Mouse (Mus musculus) cerebellum, adult 8-10 months (tissue): ENCODE results near the gene Egln2.

Experiments used
- DNase-seq: peaks from one replicate; pipeline ENCODE4 v3.0.0; 2022

Gene Egln2

DNA sequence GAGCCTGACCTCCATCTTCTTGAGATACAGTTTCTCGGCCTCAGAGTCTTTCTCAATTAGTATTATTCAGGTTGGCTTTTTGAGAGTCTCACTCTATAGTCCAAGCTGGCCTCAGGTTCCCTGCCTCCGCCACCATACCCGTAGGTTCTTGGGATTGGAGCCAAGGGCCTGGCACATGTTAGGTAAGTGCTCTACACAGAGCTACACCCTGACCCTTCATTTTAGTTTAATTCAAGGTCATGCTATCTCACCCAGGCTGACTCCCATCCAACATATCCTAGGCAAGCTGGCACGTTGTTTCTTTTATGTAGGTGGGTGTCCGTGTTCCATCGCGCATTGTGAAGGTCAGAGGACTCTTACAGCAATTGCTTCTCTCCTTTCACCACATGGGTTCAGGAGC lies 8.3 kb upstream of the Egln2 start:
- no peak for DNase-seq

DNA sequence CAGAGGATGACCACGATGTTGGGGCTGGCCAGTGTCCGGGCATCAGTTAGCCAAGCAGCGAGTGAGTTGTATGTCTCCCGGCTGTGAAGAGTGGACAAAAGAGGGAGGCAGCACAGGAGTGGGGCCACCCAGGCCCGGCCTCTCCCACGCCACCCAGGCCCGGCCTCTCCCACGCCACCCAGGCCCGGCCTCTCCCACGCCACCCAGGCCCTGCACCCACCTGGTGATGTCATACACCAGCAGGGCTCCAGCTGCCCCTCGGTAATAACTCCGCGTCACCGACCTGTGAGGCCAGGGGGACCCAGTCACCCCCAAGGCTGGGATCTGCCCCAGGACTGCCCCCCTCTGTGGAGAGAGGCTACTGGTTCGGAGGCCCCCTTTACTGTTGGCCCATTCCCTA lies 7.9 kb upstream of the Egln2 start:
- no peak for DNase-seq

DNA sequence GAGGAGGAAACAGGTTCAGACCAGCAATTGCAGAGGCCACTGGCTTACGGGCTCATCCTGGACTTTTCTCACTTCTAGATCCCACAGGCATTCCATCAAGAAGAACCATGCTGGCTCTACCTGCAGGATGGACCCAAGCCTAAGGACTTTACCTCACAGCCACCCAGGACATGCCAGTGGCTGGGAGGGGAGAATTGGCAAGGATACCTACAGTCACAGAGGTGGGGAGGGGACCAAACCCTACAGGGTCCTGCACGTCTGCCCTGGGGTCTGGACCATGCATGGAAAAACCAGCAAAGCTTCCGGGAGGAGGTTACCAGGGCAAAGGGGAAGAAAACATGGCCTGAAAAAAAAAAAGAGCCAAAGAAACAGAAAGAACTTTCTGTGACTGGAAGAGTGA lies 4.4 kb upstream of the Egln2 start:
- no peak for DNase-seq

DNA sequence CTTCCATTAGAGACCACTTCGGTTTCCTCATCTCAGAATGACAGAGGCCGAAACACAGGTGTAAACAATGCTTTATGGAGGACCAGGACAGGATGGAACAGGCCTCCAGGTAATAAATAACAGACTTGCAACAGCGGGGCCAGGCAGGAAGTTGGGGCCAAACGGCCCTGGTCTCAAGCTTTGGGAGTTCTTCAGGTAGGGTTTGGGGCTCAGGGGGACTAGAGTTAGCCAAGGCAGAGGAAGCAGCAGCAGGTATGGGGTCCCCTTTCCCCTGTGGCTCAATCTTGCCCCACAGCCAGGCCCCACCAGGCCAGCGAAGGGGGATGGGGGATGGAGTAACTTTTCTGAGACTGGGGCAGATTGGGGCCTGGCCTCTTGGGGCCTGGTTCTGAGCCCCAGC lies 1.8 kb upstream of the Egln2 start:
- peak; percentile 26 for DNase-seq

DNA sequence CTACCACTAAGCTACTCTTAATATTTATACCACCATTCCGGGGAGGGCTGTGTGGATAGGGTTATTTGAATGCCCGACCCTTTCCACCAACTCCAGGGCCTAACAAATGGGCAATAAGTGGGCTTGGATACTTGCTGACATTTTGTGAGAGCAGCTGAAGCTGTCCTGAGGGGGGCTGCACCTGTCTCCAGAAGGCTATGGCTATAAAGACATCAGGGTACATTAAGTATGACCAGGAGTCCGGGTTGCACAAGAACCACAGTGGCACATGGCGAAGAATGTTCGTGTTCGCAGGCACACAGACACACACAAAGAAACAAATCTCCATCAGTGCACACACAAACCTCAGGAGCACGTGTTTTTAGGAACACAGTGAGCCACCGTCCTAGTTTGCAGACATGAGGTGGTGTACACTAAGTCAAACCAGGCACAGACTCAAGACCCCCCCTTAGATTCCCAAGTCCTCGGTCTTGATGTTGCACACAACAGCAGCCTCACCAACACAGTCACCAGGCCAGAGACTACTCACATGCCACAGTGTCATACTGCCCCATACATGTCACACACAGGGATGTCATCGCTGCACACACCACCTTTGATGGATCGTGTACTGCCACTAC lies 983 bp upstream of the Egln2 start:
- DNase-seq, result peak; percentile 27

DNA sequence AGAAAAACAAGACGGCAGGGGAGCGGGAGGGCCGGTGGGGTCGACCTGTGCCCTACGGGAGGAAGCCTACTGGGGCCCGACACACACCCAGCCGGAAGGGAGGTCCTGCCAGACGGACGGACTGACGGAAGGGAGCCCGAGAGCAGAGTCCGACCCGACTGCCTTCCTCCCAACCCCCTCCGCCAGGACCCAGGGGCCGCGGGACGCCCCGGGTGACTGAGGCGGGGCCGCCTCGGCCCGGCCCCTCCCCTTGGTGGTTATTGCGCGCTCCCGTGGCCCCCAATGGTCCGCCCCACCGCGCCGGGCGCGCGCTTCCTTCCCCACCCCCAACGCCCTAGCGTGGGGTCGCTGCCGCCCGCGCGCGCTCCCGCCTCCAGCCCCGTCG lies 381 bp downstream of the Egln2 start:
- peak; percentile 83 for DNase-seq

DNA sequence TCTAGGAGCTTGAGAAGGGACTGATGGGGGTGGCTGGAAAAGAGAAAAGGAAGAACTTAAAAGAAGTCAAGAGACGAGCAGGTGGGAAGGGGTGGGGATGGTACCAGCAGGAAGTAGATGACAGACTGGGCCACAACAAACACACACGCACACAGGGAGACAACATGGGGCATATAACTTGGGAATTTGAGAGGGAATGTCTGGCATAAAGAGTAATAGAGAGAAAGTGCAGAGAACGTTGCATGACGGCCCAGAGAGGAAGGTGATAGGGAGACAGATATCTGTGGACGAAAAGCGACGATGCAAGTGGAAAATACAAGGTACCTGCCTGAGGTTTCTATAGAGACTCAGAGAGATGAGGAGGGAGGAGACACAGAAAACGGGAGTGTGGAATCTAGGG lies 906 bp downstream of the Egln2 start:
- DNase-seq, result no peak

DNA sequence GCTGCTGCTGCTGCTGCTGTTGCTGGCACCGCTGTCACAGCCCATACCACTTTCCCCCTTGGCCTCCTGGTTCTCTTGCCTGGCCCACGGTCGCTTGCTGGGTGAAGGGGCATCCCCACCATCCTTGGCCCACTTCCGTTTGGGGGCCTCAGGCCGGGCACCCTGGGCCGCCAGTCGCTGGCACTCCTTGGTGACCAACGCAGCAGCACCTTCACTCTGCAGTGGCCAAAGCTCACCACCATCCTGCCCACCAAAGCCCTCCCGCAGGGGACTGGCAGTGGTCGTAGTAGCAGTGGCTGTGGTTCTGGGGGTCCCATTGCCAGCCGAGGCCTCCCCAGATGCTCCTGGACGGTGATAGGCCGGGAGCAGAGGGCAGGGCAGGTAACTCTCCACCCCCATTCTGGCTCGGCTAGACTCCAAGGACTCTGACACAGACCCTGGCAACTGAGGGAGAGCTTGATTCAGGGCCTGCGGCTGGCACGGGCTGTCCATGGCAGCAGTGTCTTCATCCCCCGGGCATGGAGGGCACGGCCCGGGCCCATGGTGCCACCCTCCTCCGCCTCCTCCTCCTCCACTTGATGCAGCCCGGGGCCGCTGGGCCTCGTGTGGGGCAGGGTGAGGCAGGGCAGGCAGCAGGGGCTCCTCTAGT lies 1.5 kb downstream of the Egln2 start:
- DNase-seq, result peak; percentile 66

DNA sequence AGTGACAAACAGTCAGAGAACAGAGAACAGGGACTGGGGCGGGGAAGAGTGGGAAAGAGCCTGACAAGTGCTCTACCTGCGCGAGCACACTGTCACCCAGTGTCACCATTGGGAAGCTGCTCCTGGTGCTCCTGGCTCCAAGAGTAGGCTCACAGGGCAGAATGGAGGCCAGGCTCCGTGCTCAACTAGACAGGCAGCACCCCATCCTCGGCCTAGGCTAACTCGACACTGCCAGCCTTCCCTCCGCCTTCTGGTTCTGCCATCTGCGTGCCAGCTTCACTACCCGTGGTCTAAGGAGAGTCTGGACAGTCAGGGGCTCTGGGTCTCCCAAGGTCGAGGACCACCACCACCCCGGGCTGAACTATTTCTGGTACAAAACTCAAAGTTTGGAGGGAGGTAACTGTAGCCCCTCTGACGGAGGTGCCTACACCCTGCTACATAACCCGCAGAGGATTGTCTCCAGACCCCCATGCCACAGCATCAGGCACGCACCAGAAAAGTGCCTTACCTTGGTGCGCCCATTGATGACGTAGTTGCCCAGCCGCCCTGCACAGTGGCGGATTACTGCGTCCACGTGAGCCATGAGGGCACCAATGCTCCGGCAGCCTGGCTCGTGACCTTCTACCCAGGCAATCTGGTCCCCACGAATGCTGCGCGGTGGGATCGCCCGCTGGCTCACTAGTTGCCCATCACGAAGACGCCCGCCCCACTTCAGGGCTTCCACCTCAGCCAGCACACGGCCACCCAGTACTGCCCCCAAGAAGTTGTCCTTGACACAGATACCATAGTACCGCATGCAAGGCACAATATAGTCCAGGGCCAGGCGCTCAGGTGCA lies 2.3 kb downstream of the Egln2 start:
- peak; percentile 59 for DNase-seq

DNA sequence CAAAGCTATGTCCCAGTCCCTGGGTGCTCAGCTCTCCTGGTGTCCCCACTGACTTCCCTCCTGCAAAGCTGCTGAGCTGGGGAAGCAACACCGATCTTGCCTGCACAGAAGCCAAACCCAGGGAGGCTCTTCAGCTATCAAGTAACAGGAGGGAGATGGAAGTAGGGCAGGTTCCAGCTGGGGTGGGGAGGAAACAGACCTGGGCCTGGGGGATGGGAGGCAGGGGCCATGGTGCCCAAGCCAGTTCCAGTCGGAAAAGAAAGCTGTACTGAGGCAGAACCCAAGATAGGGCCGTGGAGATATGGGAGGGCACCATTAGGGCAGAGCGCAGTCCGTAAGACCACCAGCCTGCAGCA lies 3.2 kb downstream of the Egln2 start:
- peak; percentile 25 for DNase-seq

DNA sequence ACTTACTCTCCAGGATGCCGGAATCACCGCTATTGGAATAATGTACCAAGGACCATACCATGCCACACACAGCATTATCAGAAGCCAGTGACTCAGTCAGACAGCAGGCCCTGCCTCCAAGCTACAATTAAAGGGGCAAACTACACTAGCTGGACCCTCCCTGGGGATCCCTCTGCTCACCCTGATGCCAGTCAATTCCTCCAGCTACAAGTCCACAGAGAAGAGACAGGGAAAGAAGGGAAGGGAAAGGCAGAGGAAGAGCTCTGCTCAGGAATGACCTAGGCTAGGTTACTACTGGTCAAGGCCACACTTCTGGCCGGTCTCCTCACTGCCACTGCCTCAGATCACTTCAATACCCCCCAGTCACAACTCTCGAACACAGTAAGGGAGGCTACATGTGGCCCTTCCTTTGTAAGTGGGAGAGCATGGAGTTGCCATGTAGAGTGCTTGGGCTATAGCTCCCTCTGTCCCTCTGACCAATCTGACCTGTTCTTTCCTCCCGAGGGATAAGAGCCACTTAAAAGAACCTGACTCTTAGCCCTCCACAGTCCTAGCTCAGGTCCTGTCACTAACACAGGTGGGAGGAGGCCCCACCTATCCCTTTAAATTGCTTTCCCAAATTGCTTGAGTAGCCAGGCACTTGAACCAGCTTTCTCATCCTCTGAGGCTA lies 3.7 kb downstream of the Egln2 start:
- peak; percentile 14 for DNase-seq

DNA sequence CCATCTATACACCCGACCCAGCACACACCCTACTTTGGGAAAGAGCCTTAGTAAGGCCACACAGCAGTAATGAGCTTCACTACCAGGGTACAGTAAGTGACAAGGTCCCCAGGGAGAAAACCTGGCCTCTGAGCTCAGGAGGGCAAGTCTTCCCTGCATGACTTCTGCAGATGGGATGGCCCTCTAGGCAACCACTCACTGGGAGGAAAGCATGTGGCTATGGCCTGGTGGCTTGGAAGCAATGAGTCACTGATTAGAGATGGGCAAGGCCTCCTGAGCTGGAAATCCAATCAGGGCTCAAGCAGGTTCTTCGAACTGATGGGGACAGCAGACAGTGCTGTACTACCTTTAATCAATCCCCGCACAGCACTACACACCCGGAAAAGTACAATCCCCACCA lies 4.9 kb downstream of the Egln2 start:
- DNase-seq, result peak; percentile 25

DNA sequence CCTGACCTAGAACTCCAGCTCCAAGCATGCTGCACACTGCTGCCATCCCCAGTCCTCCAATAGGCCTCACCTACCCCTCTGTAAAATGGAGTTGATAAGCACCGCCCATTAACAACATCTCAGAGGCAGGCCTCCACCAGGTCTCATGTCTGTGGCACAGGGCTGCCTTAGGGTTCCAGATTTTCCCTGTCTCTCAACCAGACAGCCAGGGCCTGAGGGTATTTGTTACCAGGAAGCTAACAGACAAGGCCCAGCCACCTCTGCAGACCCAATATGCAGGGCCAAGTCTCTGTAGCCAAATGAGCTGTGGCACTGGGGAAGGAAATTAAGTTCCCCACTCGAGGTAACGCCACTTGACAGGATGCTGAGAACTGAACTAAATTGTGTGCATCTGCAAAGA lies 5.7 kb downstream of the Egln2 start:
- peak; percentile 9 for DNase-seq

DNA sequence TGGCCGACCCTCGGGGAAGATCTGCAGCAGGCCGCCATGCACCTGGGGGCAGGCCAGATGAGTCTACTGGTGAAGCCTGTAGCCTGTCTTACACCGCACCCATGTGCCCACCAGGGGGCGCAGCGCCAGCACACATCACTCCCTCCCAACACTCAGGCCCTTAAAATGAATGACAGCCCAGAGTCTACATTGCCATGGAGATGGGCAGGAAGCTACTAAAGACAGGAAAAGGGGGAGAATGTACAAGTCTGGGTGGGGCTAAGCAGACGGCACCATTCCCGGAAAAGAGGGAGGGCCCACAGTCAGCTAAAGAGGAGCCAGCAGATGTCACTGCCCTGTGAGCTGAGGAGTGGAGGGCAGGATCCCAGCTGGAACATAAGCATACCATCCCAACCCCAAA lies 6.7 kb downstream of the Egln2 start:
- DNase-seq, result peak; percentile 82

DNA sequence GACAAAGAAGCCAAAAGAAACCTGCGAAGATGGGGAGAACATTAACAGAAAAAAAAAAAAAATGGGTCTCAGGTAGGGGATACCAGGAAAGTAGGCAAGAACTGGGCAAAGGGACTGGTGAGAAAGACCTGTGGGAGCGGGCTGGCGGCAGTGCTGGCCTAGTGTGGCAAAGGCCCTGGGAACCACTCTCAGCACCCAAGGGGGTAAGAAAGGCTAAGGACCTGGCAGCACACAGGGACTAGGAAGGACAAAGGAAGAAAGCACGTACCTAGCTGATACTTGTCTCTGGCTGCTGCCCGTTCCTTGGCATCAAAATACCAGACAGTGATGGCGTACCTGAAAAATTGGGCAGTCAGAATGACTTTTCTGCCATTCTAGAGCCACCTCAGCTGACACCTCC lies 7.3 kb downstream of the Egln2 start:
- peak; percentile 14 for DNase-seq

DNA sequence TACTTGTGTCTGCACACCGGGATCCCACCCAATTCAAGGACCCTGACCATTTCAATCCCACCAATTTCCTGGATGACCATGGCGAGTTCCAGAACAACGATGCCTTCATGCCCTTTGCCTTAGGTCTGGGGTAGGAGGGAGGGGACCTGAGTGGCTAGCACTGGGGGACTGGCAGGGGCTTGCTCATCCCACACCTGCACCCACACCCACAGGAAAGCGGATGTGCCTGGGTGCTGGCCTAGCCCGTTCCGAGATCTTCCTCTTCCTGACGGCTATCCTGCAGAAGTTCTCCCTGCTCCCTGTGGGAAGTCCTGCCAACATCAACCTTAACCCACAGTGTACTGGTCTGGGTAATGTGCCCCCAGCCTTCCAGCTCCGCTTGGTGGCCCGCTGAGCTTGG lies 8.4 kb downstream of the Egln2 start:
- DNase-seq, result no peak

DNA sequence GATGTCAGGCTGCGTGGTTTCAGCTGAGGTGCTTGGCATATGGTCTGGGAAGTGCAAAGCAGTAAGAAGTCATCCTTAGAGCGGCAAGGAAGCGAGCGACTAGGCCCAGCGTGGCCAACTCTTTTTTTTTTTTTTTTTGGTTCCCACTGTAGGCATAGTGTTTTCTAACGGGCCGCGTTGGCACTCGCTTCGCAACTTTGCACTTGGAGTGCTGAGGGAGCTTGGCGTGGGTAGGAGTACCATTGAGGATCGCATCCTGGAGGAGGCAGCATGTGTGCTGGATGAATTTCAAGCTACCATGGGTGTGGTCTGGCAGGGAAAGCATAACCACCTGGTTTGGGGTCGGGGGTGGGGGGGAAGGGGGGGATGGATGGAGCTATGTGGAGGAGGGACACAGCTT lies 10.6 kb downstream of the Egln2 start:
- DNase-seq, result no peak

DNA sequence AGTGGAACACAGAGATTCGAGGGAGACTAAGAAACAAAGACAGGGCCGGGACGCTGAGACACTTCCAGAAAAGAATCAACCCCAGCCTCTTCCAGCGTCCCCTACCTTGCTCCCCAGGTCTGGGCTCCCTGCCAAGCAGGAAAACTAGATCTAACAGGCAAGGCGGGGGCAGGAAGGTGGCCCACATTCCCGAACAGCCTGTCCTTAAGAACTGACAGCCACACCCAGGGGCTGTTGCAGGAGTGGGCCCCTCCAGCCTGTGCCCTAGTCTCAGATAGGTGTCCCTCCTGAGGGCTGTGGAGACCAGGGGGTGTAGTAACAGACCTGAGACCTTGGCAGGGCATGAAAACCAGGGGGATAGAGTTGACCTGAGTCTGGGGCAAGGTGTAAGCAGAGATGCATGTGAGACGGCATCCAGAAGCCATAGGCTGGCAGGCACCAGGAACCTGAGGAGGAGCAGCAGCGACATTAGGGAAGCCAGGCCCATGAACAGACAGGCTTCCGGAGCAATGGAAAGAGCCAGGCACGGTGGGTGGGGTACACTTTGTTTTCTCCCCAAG lies 13.3 kb downstream of the Egln2 start, which contains the start of gene Cyp2t4:
TSS of gene Cyp2t4 (plus strand) at position 510 of the 560 bp plus-strand sequence.
- DNase-seq, result peak; percentile 22

DNA sequence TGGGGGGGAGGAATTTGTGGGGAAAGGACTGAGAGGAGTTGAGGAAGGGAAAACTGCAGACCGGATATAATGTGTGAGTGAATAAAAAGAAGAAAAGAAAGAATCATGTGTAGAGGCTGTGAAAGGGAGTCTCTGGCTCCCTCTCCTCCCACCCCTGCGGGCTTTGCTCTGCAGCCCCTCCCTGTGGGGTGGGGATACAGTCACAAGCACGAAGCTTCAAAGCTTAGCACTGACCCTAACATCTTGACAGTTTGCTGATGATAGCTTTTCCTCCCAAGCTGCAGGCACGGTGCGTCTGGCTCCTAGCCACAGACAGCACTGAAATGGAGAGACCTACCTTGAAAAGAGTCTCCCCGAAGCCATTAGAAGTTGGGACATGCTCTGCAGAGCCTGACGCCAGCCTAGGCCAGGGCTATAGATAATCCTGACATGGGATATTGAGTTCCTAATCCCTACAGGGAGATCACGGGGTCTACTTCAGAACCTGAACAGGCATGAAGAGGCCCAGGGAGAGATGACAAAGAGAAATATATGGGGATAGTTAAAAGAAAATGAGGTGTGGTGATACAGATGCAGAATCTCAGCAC lies 30.1 kb downstream of the Egln2 start:
- DNase-seq, result no peak

DNA sequence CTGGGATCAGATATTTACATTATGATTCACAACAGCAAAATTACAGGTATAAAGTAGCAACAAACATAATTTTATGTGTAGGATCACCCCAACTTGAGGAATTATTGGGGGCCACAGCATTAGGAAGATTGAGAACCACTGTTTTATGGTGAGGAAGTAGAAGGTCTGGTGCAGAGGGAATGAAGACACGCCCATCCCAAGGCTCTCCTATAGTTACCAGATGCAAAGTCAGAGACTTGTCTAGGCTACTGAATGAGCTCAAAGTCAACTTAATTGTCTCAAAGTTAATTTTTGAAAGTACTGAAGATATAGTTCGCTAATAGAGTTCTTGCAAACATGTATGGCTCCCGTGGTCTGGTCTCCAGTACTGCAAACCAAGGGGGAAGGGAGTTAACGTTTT lies 32.8 kb downstream of the Egln2 start:
- no peak for DNase-seq

DNA sequence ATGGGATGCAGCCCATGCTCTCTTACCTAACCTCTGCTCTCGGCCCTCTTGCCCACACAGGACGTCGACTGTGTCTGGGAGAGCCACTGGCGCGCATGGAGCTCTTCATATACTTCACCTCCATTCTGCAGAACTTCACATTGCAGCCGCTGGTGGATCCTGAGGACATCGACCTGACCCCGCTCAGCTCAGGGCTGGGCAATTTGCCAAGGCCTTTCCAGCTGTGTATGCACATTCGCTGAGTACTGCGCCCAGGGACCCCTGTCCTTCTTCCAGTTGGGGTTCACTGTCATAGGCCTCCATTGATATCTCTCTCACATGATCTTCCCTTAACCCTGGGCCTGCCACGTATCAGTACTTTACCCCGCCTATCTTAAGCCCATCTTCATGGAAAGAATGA lies 33.4 kb downstream of the Egln2 start:
- DNase-seq, result no peak

DNA sequence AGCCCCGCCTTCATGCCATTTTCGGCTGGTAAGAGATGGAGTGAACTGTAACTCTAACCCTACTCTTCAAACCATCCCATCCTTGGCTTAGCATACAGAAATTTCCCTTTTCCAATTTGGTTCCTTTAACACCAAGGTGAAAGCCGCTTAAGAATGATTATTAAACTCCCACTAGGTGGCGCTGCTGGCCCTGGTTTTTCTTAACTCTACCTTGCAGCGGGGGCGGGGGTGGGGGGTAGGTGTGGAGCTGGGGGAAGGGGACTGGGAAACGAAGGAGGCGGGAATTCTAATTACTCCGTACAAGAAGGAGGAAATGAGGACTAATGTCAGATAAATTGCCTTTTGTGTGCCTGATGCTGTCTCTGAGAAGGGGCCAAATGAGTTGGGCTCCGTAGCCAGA lies 34.0 kb downstream of the Egln2 start:
- peak; percentile 53 for DNase-seq

DNA sequence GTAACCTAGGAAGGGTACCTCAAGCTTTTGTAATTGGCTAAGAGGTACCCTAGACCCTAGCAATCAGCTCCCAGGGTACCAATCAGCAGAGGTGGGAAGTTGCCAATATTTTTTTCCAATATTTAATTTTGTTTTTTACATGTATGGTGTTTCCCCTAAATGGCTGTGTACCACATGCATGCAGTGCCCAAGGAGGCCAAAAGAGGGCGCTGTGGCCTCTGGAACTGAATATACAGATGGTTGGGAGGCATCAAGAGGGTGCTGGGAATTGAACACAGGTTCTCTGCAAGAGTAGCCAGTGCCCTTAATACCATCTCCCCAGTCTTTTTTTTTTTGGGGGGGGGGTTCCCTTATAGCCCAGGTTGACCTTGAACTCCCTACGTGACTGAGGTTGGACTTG lies 35.2 kb downstream of the Egln2 start:
- no peak for DNase-seq
